Mouse (Mus musculus) embryo, embryonic 10 days (tissue): ENCODE measurements at regions not wholly inside any gene's neighbourhood (a gene's known extent, or its start where the extent isn't known, plus 50 kb on each side); places are given as distances from the start of the nearest gene placed in this dataset.

Experiments
- DNase-seq: peaks from one replicate; pipeline ENCODE4 v3.0.0-alpha.2; 2015; ENCODE audit warnings: low spot score

DNA sequence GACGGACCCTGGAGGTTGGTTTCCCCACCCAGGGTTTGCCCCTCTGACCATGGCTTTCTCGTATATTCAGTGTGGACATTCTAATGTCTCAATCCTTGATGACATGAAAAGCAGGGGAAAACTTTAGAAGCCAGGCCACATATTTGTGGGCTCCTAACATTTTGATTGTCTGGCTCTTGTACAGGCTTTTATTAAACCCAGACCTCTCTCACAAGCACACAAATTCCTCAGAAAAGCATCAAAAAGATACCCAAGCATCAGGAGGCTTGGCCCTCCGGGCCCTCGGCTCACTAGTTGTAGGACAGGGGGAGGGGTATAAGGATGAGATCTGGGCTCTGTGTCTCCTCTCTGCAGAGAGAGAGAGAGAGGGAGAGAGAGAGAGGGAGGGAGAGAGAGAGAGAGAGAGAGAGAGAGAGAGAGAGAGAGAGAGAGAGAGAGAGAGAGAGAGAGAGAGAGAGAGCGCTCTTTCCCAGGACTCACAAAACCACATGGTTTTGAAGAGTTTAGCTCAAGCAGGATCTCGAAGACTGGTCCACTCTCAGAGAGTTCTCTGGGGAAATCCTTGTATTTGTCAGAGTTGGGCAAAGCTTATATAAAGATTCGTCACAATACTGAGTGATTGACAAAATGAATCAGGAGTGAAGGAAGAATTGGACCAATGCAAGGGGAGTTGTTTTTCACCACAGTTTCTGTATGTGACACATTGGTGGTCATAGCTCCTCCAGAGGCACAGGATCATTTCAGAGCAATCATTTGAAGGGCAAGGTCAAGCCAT lies 167.2 kb upstream of the Cxcl12 start:
- DNase-seq = no peak

DNA sequence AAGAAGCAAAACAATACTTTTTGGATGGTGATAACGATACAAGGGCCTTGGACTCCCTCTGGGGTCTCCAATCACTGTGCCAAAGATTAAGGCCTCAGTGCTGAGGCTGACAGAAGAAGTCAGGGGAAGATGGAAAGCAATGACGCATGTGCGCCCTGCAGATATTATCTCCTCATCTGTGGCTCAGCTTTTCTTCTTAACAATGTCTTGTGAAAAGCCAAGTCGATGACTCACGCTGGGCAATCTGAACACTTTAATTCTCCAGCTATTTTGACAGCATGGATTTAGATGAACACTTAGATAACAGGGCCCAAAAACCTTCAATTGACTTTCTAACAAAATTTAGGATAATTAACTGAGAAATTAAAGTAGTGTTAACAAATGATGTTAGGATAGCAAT lies 155.7 kb upstream of the Cxcl12 start:
- DNase-seq = no peak

DNA sequence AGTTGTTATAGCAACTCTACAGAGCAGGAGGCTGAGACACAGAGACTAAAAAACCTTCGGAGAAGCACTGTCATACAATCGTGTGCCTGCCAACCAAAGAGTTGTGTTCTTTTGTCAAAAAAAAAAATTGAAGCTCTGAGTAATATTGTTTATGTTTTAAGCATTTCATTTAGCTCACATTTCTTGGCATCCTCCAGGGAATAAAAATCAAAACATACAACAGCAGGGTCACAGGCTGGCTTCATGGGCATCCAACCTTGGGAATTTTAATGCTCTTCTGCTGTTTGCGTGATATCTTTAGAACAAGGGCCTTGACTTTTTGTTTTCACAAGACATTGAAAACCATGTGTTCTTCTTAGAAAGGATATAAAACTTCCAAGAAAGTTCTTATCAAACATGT lies 152.9 kb upstream of the Cxcl12 start:
- DNase-seq = no peak

DNA sequence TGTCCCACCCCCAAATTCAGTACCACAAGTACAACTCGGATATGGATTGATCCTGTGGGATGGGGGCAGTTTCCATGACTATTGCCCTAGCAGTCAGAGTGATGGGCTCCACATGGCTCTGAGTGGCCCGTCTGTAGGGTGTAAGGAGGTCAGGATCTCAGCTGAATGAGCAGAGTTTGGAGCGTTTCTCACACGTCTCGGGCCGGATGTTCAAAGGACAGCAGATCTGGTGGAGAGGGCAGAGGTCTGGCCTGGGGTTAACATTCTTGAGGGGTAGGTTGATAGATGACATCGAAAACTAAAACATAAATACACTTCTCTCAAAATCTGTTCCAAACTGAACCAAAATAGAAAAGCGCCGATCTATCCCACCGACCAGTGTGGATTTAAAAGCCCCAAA lies 146.5 kb upstream of the Cxcl12 start:
- DNase-seq = peak; percentile 81

DNA sequence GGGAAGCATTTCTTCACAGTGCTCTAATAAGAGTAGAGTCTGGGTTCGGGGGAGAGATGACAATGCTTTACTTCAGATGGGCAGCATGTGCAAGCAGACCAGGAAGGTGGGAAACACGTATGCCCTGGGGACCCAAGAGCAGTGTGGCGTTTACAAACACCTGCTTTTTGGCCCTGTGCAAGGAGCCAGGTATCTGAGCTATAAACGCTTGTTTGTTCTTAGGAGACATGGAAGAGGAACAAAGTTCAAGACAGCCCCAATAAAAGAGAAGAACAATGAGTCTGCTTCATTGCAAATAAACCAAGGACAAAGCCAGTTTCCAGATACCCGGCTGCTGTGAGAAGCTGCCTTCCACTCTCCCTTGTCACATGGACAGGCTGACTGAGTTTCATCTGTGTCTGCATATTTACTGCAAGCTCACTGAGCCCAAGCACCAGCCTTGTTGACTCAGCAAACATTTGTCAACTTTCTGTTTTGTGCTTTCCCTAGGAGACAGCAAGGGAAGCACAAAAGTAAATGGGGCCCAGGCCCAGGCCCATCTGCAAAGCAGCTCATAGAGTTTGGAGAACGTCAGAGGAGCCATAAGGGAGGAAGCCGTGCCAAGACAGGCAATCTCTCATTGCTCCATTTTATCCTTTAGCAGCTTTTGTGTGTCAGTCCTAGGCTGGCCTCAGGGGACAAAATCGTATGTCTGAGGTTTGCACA lies 136.1 kb upstream of the Cxcl12 start:
- DNase-seq = no peak

DNA sequence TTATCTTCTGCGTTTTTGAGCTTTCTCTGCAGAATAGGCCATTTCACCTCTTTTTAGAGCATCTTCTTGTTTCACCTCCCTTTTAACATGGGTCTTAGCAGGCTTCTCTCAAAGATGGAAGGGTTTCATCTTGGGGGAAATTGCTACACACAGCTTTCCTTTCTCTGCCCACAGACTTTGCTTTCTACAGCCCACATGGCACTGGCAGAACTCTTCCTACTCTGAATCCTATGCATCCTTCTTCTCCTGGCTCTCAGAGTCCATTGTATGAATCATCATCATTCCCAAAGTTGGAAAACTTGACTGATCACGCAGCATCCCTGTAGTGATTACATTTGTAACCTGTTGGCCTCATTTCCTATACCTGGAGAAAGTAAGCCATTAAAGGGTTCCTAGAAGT lies 124.6 kb upstream of the Cxcl12 start:
- DNase-seq = no peak

DNA sequence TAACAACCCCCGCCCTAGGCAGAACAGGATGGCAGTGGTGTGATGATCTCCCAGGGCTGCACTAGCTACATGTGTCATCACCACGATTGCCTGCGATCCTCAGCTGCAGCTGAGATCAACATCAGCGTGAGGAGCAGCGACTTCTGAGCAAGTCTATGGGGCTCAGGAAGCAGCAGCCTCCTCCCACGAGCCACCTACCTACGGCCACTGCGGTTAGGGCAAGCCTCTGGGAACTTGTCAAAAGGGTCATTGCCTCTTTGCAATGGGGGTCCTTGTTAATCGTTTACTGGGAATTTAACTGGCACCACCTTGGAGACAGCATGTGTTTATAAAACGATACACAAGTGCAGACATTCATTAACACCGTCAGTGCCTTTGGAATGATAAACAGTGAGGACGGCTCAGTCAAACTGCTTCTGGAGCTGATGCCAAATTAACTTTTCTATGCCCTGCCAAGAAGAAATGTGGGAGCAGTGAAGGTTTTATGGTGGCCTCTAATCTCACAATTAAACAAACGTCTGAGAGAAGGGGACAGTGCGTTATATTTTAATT lies 118.8 kb upstream of the Cxcl12 start:
- DNase-seq = no peak

DNA sequence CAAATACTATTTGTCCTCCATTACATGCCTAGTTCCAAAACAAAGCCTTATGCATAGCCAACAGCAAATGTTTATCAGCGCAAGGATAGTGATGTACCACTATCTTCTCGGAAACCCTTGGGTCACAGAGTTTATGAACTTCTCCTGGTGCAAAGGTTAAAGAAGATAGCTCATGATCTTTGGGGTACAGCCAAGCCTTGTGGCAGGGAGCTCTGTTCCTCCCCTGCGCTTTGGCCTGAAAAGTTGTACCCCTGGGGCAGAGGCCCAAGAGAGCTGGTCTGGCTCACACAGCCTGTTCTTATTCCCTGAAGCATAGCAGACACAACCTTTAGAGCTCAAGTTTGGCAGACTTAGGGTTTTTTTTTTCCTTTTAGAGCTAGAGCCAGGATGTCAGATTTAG lies 107.6 kb upstream of the Cxcl12 start:
- DNase-seq = no peak

DNA sequence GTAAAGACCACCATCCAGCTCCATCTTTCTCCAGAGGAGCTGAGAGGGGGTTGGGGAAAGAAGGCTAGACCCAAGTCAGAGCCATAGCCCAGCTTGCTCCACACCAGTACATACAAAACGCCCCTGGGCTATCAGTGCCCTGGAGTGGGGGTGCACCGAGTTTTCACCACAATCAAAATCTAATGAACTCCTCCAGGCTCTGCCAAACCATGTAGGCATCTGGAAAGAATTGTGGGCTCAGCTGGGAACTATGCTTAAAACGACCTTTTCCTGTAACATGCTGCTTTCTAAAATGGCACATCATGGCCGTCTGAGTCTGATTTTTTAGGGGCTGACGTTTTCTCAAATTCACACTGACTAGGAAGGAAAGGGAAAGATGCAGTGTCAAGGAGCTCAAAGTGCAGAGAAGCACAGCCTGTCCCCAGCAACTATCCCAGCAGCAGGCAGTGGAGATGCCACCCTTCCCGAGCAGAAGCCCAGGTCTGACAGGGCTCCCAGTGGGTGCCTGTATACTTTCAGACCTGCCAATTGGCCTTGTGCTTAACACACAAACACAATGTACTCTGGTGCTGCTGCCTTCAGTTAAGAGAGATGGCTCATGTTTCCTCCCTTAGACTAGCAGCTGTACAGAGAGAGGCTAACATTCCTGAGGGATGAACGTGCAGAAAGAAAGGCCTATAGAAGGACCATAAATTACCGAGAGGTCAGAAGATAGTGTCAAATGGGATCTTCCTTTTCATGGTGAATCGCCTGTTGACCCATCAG lies 100.6 kb upstream of the Cxcl12 start:
- DNase-seq = peak; percentile 25

DNA sequence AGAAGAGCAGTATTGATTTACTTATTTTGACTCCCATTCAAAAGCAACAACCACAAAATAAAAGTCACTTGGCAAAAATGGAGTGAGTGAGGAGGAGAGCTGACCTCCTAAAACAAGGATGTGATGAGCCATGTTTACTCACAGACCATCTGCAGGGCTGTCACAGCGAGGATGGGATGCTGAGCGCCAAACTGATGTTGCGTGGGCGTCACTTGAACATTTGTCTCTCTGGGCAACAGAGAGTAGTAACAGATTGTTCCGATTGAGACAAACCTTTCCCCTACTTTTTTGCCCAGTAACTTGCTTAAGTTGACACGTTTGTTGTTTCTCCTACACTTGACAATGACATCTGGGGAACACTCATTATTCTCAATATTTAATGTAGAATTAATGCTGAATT lies 97.0 kb upstream of the Cxcl12 start:
- DNase-seq = no peak

DNA sequence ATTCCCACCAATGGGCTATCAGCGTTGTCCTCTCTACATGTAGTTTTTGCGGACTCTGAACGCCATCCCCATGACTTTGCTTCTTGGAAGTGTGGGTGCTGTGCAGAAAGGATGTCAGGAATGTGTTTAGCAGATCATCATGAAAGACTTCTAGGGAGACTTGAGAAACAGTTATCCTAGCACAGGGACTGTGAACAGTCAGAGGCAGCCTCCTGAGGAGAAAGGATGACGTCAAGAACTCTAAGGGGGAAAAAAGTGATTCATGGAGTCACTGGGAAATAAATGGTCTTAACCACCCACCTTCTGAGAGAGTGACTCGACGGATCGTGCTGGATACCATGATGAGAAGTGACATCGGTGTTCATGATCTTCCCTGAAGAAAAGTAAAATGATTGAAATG lies 96.5 kb upstream of the Cxcl12 start:
- DNase-seq = no peak

DNA sequence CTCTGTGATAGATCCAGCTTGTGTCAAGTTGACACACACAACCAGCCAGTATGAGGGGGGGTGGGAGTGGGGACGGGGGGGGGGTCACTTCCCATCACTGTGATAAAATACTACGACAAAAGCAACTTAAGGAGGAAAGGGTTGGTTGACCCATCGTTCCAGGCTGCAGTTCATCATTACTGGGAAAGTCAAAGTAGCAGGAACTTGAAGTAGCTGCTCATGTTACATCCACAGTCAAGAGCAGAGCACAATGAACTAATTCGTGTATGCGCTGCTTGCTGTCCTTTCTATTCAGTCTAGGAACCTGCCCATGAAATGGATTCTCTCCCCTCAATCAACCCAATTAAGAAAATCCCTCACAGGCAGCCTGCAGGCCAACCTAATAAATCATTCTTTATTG lies 88.8 kb upstream of the Cxcl12 start:
- DNase-seq = no peak

DNA sequence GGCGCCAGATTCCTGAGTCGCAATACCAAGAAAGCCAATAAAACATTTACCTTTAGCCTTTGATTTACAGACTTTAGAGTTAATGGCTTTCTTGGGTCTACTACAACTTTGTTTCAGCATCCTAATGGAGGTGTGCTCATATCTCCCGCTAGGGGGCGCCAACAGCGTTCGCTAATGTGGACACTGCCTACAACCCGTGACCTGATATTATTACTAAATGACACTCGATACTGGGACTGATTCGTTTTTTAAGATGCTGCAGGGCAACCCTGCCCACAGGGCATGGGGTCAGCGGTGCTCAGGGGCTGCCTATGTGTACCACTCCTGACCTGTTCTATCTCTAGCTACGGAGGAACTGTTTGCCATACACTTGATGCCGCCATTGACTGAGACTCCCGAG lies 87.4 kb upstream of the Cxcl12 start:
- peak; percentile 64 for DNase-seq

DNA sequence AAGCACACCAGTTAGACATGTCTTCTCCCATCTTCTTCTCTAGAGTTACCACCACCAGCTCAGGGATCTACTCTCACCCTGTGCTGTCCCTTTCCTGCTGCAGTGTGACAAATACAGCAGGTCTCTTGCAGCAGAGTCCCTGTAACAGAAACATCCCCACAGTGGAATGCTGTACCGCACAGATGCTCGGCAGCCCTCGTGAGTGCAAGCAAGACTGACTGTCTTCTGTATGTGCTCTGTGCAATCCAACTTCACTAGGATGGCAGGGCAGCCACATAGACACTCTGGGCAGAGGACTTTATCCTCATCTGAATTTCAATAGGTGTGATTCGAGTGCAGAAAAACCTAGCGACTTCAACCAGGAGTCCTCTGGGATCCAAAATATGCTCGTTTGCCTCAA lies 84.1 kb upstream of the Cxcl12 start:
- no peak for DNase-seq

DNA sequence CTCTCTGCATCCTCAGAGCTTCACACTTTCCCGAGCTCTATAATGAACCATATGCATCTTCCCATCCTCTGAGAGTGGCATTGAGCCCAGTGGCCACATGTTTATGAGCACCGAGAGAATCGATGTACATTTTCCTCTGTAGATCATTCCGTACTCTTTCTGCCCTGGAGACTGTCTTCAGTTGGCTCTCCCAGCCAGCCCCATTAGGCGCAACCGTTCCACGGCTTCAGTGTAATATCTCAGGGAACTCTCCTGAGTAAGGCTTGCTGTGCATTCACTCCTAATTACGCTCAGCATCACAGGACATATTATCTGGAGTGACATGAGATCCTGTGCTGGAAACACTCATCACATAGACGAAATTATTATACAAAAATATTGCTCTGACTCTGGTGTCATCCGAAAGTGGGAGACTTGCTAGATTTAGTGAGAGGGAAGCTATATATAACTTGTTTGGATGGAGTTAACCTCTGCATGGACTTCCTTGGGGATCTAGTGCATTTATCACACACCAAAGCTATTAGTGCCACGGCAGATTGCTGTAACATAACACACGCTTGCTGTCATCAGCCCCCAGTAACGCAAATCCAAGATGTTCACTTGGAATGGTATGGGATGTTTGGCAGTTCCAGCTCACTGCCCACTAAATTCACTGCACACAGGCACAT lies 83.4 kb upstream of the Cxcl12 start:
- DNase-seq = no peak

DNA sequence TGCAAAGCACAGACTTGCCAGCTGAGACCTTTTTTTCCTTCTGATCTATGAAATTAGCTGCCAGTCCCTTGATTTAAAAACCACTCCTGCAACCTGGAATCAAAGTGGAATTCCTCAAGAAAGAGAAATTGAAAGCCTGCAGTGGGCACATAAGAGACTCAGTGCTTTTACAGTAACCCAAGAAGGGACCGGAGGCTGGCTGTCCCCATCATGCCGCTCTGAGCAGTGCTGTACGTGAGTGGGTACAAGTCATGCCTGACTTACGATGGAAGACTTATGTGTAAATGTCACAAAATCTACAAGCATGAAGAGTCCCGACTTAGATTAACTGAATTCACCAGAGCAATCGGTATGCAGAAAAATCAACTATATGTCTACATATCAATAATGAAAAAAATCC lies 73.6 kb upstream of the Cxcl12 start:
- DNase-seq = no peak

DNA sequence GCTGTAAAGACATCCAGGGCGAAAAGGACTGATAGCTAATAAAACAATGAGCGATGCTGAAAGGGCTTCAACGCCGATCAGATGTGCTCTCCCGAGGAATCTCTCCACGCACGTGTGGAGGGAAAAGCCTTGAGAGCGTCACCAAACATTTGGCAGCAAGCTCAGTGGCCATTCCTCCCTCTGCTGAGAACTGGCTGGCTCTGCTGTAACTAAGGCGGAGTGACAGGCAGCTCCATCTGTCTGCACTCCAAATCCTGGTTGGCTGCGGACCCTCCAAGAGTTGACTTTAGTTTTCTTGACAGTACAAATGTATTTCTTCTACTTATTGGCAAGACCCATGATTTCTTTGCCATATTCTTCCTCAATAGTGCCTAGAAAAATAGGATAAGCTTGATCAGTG lies 68.5 kb upstream of the Cxcl12 start:
- DNase-seq = no peak

DNA sequence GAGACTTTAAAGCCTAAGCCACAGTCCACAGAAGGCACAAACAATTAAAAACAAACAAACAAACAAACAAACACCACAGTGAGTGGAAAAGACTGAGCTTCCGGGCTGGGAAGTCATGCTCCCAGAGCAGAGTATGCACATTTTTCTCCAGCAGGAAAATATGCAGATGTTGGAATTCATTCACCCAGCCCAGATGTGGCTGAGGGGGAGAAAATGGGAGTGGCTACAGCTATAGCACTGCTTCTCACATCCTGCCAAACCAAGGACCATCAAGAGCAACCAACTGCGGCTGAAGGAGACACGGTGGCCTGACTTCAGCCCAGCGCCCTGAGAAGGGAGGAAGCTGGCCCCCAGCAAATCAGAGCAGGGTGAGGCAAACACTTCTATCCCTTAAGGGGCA lies 65.6 kb upstream of the Cxcl12 start:
- DNase-seq = no peak

DNA sequence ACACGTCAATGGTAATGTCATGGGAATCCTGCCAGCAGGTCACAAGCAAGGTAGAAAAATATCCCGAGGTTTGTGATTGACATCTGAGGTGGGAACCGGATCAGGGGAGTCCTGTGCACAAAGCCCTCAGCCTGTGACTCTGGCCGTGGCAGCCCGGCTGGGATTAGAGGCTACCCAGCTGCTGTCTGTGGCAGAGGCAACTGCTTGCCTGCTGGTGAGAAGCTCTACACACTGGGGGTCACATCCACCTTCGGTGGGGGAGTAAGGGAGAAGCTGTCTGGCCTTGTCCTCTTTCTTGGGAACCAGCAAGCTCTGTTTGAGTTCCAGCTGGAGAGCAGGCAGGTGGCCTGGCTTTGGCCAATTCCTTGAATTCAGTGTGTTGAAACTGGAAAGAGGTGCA lies 64.3 kb upstream of the Cxcl12 start:
- DNase-seq = no peak

DNA sequence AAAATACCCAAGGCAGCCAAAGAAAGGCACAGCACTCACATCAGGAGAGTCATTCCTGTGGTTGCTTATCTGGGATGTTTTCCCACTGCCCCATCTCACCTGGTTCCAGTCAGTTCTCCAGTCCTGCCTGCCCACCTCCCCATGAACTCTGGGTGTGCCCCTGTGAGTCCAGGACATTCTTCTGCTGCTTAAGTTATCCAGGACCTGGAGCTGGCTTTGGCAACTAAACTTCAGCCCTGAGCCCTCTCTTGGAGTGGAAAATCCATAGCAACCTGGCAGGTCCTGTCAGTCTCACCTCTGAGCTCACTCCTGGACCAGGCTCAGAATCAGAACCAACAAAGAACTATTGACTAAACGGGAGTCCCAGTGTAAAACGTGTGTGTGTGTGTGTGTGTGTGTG lies 63.9 kb upstream of the Cxcl12 start:
- no peak for DNase-seq

DNA sequence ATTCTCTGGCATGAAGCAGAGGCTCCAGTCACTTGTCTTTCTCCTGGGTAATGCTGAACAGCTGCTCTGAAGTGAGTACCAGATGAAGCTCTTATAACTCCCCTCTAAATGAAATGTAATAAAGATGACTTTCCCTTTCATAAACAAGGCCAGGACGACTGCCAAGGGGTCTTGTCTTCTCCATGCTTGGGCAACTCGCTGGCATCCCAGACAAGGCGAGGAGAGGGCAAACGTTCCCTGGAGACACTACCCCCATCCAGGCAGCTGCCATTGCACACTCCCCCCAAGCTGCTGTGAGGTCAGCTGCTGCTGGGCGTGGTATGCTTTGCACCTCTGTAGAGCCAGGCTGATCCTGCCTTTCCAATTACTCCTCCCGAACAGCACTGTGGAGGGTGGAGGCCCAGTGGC lies 63.1 kb upstream of the Cxcl12 start:
- DNase-seq = no peak

DNA sequence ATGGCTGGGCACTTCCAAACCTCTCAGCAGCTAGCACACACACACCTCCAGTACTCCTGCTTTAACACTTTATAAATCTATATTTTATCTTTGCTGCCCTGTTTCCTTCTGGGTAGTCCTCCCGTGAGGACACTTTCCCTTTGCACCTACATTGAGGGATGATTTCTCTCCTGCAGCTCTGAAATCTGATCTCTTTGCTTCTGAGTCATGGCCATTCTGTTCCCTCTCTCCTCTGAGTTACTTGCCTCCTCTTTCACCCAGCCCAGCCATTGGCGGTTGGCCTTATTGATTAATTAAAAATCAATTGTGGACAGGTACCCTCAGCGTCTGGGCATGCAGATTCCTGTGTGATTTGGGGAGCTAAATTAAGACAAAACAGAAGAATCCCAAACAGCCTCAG lies 58.0 kb upstream of the Cxcl12 start:
- no peak for DNase-seq
